Mouse (Mus musculus): ENCODE data around the gene Plin5.
"Not testable (repeated sequence)": the region's sequence is repeated elsewhere in the genome, so short reads cannot be mapped to it uniquely, and the experiment has no call there.

Plin5 gene

DNA sequence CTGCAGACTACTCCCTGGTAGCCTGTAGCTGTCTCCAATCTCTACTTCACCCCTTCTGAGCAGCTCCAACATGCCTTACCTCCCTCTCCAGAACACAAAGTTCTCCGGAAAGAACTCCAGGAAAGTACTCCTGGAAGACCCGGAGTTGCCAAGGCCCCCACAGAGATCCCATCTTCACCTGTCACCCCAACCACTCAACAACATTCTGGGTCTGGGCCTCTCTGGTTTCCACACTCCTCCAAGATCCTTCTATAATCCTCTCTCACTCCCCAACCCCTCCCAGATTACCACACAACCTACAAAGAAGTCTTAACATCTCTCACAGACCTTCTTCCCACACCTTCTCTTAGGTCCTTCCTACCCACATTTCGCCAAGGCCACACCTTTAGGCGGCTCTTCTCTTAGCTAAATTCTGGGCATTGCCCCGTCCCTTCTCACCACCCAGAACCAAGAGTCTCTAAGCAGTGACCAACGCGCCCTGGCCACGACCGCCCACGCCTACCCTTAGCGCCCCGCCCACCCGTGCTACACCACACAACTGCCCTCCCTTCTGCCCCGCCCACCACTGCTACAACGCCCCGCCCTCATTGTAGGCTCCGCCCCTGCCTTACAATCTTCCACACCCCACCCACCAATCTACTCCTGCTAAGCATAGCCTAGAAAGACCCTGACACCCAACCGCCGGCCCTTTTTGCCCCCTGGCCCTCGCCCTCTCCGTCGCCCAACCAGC is 43.1 kb downstream of the Plin5 start:
- peak; percentile 13; the same call in 1 of the 2 replicates for ATAC-seq (ENCODE audit: low TSS enrichment)

DNA sequence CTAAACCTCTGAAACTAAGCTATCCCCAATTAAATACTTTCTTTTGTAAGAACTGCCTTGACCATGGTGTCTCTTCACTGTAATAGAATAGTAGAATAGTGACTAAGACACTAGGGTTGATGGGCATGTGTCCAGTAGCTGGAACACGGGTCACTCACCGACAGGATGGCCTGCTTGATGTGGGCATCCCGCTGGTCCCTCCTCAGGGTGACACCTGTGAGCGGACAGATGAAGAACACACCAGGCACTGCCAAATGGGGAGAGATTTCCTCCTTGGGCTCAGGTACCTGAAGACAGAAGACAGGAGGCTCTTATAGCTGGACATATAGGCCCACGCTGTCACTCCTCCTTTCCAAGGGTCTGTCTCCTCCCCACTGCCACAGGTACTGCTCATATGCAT is 45.2 kb downstream of the Plin5 start:
- ATAC-seq (ENCODE audit: low TSS enrichment), result no peak

DNA sequence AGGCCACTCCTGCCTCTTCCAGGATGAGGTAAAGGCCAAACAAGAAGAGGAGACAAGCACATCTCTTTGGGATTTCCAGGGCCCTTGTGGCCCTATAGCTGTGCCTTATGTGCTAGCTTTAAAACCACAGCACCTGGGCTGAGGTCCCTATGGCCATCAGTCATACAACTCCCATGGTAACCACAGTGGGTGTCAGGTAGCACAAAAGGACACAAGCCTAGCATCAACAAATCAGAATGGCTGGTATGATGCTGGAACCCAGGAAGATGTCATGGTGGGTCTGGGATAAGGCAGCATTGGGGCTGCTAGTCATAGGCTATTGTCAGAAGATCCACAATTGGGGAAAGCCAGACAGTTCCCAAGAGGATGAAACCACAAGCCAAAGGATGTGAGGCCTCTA is 46.3 kb downstream of the Plin5 start:
- ATAC-seq (ENCODE audit: low TSS enrichment), result no peak

DNA sequence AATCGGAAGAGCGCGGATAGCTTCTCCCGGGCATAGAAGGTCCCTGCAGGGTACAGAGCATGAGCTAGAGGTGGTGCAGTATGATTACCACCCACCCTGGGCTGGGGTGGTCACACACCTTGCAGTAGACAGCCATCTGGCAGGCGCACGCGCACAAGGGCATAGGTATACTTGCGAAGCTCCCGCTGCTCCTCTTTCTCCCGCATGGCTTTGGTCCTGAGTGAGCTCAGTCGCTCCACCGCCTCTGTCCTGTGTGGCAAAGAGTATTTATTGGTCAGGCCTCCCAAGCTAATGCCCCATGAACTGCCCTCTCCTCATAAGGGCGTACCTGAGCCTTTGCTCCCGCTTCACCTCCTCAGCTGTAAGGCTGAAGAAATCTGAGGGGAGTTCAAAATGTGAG is 48.3 kb downstream of the Plin5 start:
- ATAC-seq (ENCODE audit: low TSS enrichment), result no peak

DNA sequence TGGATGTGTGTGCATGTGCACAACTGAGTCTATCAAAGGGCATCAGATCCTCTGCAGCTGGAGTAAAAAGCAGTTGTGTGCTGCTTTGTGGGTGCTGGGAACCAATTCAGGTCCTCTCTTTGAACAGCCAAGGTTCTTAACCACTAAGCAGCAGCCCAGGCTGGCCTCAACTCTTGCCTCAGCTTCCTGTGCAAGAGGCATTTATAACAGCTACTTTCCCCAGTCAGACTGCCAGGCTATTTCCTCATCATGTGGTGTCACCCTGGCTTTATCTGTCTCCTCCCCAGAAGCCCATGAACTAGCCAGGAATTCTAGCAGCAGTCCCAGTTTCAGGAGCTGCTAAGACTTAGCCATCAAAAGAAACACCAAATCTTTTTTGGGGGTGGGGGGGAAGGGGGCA is 50.9 kb downstream of the Plin5 start:
- no peak for ATAC-seq (ENCODE audit: low TSS enrichment)

DNA sequence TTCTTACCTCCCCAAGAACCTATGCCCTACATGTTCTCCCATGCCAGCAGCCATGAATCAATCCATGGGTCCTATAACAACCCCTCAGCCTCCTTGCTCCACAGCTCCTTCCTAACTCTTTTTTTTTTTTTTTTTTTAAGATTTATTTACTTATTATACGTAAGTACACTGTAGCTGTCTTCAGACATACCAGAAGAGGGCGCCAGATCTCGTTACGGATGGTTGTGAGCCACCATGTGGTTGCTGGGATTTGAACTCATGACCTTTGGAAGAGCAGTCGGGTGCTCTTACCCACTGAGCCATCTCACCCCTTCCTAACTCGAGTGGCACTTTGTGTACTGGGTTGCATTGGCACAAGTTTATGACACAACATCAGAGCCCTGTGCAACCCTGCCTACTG is 51.7 kb downstream of the Plin5 start:
- ATAC-seq (ENCODE audit: low TSS enrichment), result not testable (repeated sequence)

DNA sequence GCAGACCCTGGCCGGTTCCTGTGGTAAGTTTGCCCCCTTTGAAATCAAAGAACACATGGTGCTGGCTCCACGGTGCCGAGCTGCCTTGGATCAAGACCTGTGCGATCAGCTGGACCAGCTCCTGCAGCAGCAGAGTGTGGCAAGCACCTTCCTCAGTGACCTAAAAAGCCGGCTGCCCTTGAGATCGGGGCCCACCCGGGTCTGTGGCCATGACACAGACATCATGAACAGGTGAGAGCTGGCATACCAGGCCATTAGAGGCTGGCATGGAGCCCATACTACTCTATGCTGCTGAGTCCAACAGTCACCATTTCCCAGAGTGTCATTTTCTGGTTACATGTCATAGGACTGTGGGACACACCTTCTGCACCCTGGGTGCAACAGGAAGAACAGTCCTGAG is 55.3 kb downstream of the Plin5 start:
- ATAC-seq (ENCODE audit: low TSS enrichment), result no peak
